Mouse (Mus musculus): ENCODE measurements around the gene Chaf1a. TPM values are rescaled to one million over a fixed set of nuclear protein-coding genes. Genes with fewer than 3 reads are reported as not detected.

Gene Chaf1a
- polyA plus RNA-seq, 1 experiment from 2014 or later: 13.5 TPM

DNA sequence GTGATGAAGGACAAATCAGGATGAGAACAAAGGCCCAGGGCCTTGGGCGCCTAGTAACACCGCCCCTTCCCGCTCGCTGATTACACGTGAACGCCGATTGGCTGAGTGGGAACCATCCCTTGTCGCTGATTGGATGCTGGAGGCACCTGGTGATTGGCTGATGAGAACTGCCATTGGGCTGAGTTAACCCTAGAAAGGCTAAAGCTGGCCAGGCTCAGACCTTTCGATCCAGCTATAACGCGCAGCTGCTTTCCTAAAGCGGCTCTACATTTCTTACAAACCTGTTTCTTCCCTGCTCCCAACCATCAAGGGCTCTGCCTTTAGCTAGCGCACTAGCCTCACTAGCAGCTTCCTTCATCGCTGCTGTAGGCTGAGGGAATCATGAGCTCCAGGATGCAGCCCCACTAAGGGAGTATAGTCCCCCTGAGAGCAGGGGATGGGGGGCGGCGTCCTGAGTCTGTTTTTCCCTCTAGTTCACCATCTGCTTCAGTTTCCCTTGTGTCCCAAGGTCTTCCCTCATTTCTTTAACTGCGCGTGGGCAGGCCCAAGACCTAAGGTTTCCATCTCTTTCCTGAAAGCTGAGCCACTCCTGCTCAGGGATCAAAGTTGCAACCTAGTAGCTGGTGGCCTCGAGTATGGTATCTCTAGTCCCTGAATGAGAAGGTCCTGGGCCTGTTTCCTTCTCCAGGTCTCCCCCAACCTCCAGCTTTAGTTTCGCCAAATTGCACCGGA, 31.7 kb upstream of the Chaf1a start:
- Histone ChIP-seq H3K4me2 (peak overlapping the region; percentile 100), H3K9ac (ENCODE audit: low read depth, low read length) (peak overlapping the region; percentile 86), H3K9me3 (replicated peaks; ENCODE audit: control insufficient read depth, low read length) (no peaks in the 10 kb centered on the region), H3K36me3 (ENCODE audit: control insufficient read depth, insufficient read depth, low read length) (peaks cover 9% of the 10 kb centered on the region; the same call in 1 of the 2 replicates), H3K27me3 (ENCODE audit: control insufficient read depth, insufficient read depth, low read length) (no peaks in the 10 kb centered on the region), H3K4me3 (ENCODE audit: low read depth, low read length) (peak overlapping the region; percentile 81), H3K27ac (ENCODE audit: low read depth, low read length) (peak overlapping the region; percentile 85), H3K4me1 (ENCODE audit: control insufficient read depth, insufficient read depth, low read length) (peaks cover 18% of the 10 kb centered on the region)
- peak; percentile 89 for ATAC-seq (replicated peaks; ENCODE audit: insufficient number of reproducible peaks, low FRiP score, low TSS enrichment)
- WGBS (ENCODE audit: insufficient replicate concordance): under 1% methylated on average over 21 of the region's 21 CpGs

GRCm38 (mm10) chr17:56009088-56009961, 30.9 kb upstream of the Chaf1a start:
- no peaks in the 10 kb centered on the region for H3K27me3 ChIP-seq (ENCODE audit: control insufficient read depth, insufficient read depth, low read length)
- peaks cover 18% of the 10 kb centered on the region for H3K4me1 ChIP-seq (ENCODE audit: control insufficient read depth, insufficient read depth, low read length)
- 1% methylated on average over 62 of the region's 62 CpGs for WGBS (ENCODE audit: insufficient replicate concordance)
- peak overlapping the region; percentile 81 for H3K4me3 ChIP-seq (ENCODE audit: low read depth, low read length)
- H3K4me2 ChIP-seq: peak overlapping the region; percentile 100
- H3K27ac ChIP-seq (ENCODE audit: low read depth, low read length): peak overlapping the region; percentile 85
- peaks cover 14% of the 10 kb centered on the region; the same call in 1 of the 2 replicates for H3K36me3 ChIP-seq (ENCODE audit: control insufficient read depth, insufficient read depth, low read length)
- peak overlapping the region; percentile 86 for H3K9ac ChIP-seq (ENCODE audit: low read depth, low read length)
- no peaks in the 10 kb centered on the region for H3K9me3 ChIP-seq (replicated peaks; ENCODE audit: control insufficient read depth, low read length)
- ATAC-seq (replicated peaks; ENCODE audit: insufficient number of reproducible peaks, low FRiP score, low TSS enrichment): peak; percentile 84

DNA sequence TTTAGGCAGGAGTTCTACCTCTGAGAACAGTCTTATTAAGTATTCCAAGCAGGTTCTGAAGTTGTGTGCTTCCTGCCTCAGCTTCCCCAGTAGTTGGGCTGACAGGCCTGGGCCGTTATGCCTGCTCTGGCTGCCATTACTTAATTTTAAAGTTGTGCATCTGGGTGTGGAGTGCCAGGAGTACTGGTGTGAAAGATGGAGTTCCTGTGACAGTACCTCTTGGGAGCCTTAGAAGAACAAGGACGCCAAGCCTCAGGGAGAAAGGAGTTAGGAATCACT, 30.3 kb upstream of the Chaf1a start:
- ATAC-seq (replicated peaks; ENCODE audit: insufficient number of reproducible peaks, low FRiP score, low TSS enrichment): no peak
- peak overlapping the region; percentile 86 for H3K9ac ChIP-seq (ENCODE audit: low read depth, low read length)
- peaks cover 18% of the 10 kb centered on the region for H3K4me1 ChIP-seq (ENCODE audit: control insufficient read depth, insufficient read depth, low read length)
- peak overlapping the region; percentile 81 for H3K4me3 ChIP-seq (ENCODE audit: low read depth, low read length)
- peaks cover 14% of the 10 kb centered on the region; the same call in 1 of the 2 replicates for H3K36me3 ChIP-seq (ENCODE audit: control insufficient read depth, insufficient read depth, low read length)
- no peaks in the 10 kb centered on the region for H3K9me3 ChIP-seq (replicated peaks; ENCODE audit: control insufficient read depth, low read length)
- H3K27ac ChIP-seq (ENCODE audit: low read depth, low read length): no peak overlapping the region
- no peaks in the 10 kb centered on the region for H3K27me3 ChIP-seq (ENCODE audit: control insufficient read depth, insufficient read depth, low read length)
- 42% methylated on average over 2 of the region's 2 CpGs for WGBS (ENCODE audit: insufficient replicate concordance)
- peak overlapping the region; percentile 100 for H3K4me2 ChIP-seq

DNA sequence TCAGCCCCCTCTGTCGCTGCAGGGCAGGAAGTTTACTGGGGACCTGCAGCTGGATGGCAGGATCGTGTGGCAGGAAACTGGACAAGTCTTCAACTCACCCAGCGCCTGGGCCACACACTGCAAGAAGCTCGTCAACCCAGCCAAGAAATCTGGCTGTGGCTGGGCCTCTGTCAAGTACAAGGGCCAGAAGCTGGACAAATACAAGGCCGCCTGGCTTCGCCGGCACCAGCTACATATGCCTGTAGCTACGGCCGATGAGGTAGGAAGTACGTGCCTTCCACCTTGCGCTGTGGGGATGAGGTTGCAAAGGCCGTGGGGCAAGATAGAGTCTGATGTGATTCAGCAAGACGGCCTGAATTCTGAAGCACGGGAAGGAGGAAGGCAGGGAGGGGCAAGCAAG, 30.0 kb upstream of the Chaf1a start:
- Histone ChIP-seq H3K9me3 (replicated peaks; ENCODE audit: control insufficient read depth, low read length) (no peaks in the 10 kb centered on the region), H3K27ac (ENCODE audit: low read depth, low read length) (no peak overlapping the region), H3K4me3 (ENCODE audit: low read depth, low read length) (peak overlapping the region; percentile 81; the same call in 1 of the 2 replicates), H3K36me3 (ENCODE audit: control insufficient read depth, insufficient read depth, low read length) (peaks cover 17% of the 10 kb centered on the region), H3K9ac (ENCODE audit: low read depth, low read length) (peak overlapping the region; percentile 86), H3K4me1 (ENCODE audit: control insufficient read depth, insufficient read depth, low read length) (peaks cover 18% of the 10 kb centered on the region), H3K27me3 (ENCODE audit: control insufficient read depth, insufficient read depth, low read length) (no peaks in the 10 kb centered on the region), H3K4me2 (peak overlapping the region; percentile 100)
- no peak for ATAC-seq (replicated peaks; ENCODE audit: insufficient number of reproducible peaks, low FRiP score, low TSS enrichment)
- WGBS (ENCODE audit: insufficient replicate concordance): 67% methylated on average over 14 of the region's 14 CpGs

DNA sequence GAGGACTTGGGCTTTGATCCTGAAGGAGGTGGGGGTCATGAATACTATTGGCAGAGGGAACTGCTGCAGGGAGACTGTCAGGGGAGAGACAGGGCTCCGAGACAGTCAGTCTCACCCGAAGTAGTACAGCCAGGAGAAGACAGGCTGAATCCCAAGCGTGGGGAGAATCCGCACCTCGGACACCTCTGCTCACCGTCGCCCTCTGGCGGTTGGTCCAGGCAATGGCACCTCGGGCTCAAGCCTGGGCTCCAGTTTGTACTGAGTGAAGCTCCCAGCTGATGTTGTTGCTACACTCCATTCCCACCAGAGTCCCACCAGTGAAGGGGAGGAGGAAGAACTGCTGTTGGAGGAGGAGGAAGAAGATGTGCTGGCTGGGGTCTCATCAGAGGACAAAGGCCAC, 29.6 kb upstream of the Chaf1a start:
- WGBS (ENCODE audit: insufficient replicate concordance): 13% methylated on average over 9 of the region's 9 CpGs
- peaks cover 18% of the 10 kb centered on the region for H3K4me1 ChIP-seq (ENCODE audit: control insufficient read depth, insufficient read depth, low read length)
- no peak overlapping the region for H3K4me3 ChIP-seq (ENCODE audit: low read depth, low read length)
- H3K9me3 ChIP-seq (replicated peaks; ENCODE audit: control insufficient read depth, low read length): no peaks in the 10 kb centered on the region
- no peak for ATAC-seq (replicated peaks; ENCODE audit: insufficient number of reproducible peaks, low FRiP score, low TSS enrichment)
- H3K27me3 ChIP-seq (ENCODE audit: control insufficient read depth, insufficient read depth, low read length): no peaks in the 10 kb centered on the region
- no peak overlapping the region for H3K9ac ChIP-seq (ENCODE audit: low read depth, low read length)
- 0 out of 2 replicates have a peak overlapping the region, but pooled peaks have one; percentile 100 for H3K4me2 ChIP-seq
- H3K36me3 ChIP-seq (ENCODE audit: control insufficient read depth, insufficient read depth, low read length): peaks cover 21% of the 10 kb centered on the region
- no peak overlapping the region for H3K27ac ChIP-seq (ENCODE audit: low read depth, low read length)

GRCm38 (mm10) chr17:56011441-56011840, 28.8 kb upstream of the Chaf1a start:
- Histone ChIP-seq H3K4me3 (ENCODE audit: low read depth, low read length) (no peak overlapping the region), H3K36me3 (ENCODE audit: control insufficient read depth, insufficient read depth, low read length) (peaks cover 25% of the 10 kb centered on the region), H3K4me1 (ENCODE audit: control insufficient read depth, insufficient read depth, low read length) (peaks cover 18% of the 10 kb centered on the region), H3K27ac (ENCODE audit: low read depth, low read length) (no peak overlapping the region), H3K9me3 (replicated peaks; ENCODE audit: control insufficient read depth, low read length) (no peaks in the 10 kb centered on the region), H3K9ac (ENCODE audit: low read depth, low read length) (no peak overlapping the region), H3K27me3 (ENCODE audit: control insufficient read depth, insufficient read depth, low read length) (no peaks in the 10 kb centered on the region), H3K4me2 (no peak overlapping the region)
- WGBS (ENCODE audit: insufficient replicate concordance): 87% methylated on average over 7 of the region's 7 CpGs
- no peak for ATAC-seq (replicated peaks; ENCODE audit: insufficient number of reproducible peaks, low FRiP score, low TSS enrichment)

DNA sequence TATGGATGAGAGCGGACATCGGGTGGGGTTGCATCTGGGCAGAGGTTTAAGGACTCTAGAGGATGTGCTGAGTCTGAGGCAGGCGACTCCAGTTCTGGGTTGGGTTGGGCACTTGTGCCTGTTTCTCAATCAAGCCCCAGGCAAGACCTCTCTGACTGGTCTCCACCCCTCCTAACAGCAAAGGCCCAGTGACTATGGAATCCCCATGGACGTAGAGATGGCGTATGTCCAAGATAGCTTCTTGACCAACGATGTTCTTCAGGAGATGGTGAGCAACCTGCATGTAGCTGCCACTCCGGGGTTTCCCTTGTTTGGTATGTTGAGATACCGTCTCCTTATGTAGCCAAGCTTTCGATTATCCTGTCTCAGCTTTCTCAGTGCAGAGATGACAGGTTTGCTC, 24.9 kb upstream of the Chaf1a start:
- no peak for ATAC-seq (replicated peaks; ENCODE audit: insufficient number of reproducible peaks, low FRiP score, low TSS enrichment)
- H3K36me3 ChIP-seq (ENCODE audit: control insufficient read depth, insufficient read depth, low read length): peaks cover 43% of the 10 kb centered on the region
- H3K9ac ChIP-seq (ENCODE audit: low read depth, low read length): no peak overlapping the region
- no peaks in the 10 kb centered on the region for H3K9me3 ChIP-seq (replicated peaks; ENCODE audit: control insufficient read depth, low read length)
- H3K27ac ChIP-seq (ENCODE audit: low read depth, low read length): no peak overlapping the region
- H3K4me3 ChIP-seq (ENCODE audit: low read depth, low read length): no peak overlapping the region
- no peaks in the 10 kb centered on the region for H3K27me3 ChIP-seq (ENCODE audit: control insufficient read depth, insufficient read depth, low read length)
- H3K4me2 ChIP-seq: no peak overlapping the region
- 91% methylated on average over 9 of the region's 9 CpGs for WGBS (ENCODE audit: insufficient replicate concordance)
- peaks cover under 1% of the 10 kb centered on the region; the same call in 1 of the 2 replicates for H3K4me1 ChIP-seq (ENCODE audit: control insufficient read depth, insufficient read depth, low read length)

DNA sequence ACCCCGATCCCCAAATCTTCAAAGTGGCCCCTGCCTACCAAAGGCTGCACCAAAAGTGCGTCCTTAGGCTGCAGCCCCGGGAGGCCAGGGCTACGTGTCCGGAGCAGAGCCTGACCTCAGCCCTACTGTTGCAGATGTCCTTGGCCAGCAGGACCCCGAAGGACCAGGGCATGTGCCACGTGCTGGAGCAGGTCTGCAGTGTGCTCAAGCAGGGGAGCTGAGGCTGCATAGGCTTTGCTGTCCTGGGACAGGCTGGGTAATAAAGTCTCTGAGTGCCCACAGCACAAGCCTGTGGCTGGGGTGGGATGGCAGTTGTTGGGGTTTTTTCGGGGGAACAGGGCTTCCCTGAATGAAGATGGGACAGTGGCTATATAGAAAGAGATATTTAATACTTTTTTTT, 23.9 kb upstream of the Chaf1a start:
- no peak overlapping the region for H3K4me3 ChIP-seq (ENCODE audit: low read depth, low read length)
- no peaks in the 10 kb centered on the region for H3K27me3 ChIP-seq (ENCODE audit: control insufficient read depth, insufficient read depth, low read length)
- peaks cover 45% of the 10 kb centered on the region for H3K36me3 ChIP-seq (ENCODE audit: control insufficient read depth, insufficient read depth, low read length)
- H3K9ac ChIP-seq (ENCODE audit: low read depth, low read length): no peak overlapping the region
- no peak overlapping the region for H3K4me2 ChIP-seq
- H3K4me1 ChIP-seq (ENCODE audit: control insufficient read depth, insufficient read depth, low read length): peaks cover 4% of the 10 kb centered on the region; the same call in 1 of the 2 replicates
- H3K9me3 ChIP-seq (replicated peaks; ENCODE audit: control insufficient read depth, low read length): no peaks in the 10 kb centered on the region
- 89% methylated on average over 8 of the region's 8 CpGs for whole genome bisulfite sequencing (ENCODE audit: insufficient replicate concordance)
- H3K27ac ChIP-seq (ENCODE audit: low read depth, low read length): no peak overlapping the region
- ATAC-seq (replicated peaks; ENCODE audit: insufficient number of reproducible peaks, low FRiP score, low TSS enrichment): no peak

All from heart, embryonic 11.5 days (tissue).